Mouse (Mus musculus): Measurements from ENCODE around the gene Ednra. TPM values are rescaled to one million over a fixed set of nuclear protein-coding genes. Genes with fewer than 3 reads are reported as not detected.
A peak's percentile ranks its signal among the peaks of the same experiment; 100 is the strongest.

The Ednra gene
- polyA plus RNA-seq, 1 experiment from 2014 or later, result 8.6 TPM

- Histone ChIP-seq H3K27me3 (ENCODE audit: control insufficient read depth, insufficient read depth, low read length) (no peaks in the 10 kb centered on the region), H3K27ac (no peak overlapping the region), H3K9ac (no peak overlapping the region), H3K4me1 (replicated peaks; ENCODE audit: control insufficient read depth, insufficient read depth, low read length) (peaks cover 4% of the 10 kb centered on the region; the same call in 1 of the 2 replicates), H3K4me3 (replicated peaks; ENCODE audit: low read length) (no peak overlapping the region), H3K4me2 (replicated peaks) (no peak overlapping the region), H3K36me3 (replicated peaks; ENCODE audit: control insufficient read depth, insufficient read depth) (no peaks in the 10 kb centered on the region), H3K9me3 (ENCODE audit: control insufficient read depth, low read length) (no peaks in the 10 kb centered on the region)
- WGBS, result 83% methylated on average over 5 of the region's 5 CpGs
- no peak for DNase-seq (ENCODE audit: low spot score)
- no peak for ATAC-seq (ENCODE audit: low FRiP score)
Observed at GRCm38 (mm10) chr8:77725406-77725805, 1.1 kb upstream of the Ednra start.

- peak overlapping the region; percentile 64 for H3K27ac ChIP-seq
- peak overlapping the region; percentile 38 for H3K4me3 ChIP-seq (replicated peaks; ENCODE audit: low read length)
- no peaks in the 10 kb centered on the region for H3K36me3 ChIP-seq (replicated peaks; ENCODE audit: control insufficient read depth, insufficient read depth)
- H3K9ac ChIP-seq, result peak overlapping the region; percentile 41
- H3K4me2 ChIP-seq (replicated peaks), result peak overlapping the region; percentile 74
- no peaks in the 10 kb centered on the region for H3K9me3 ChIP-seq (ENCODE audit: control insufficient read depth, low read length)
- H3K27me3 ChIP-seq (ENCODE audit: control insufficient read depth, insufficient read depth, low read length), result no peaks in the 10 kb centered on the region
- no peak for DNase-seq (ENCODE audit: low spot score)
- 1% methylated on average over 16 of the region's 16 CpGs for WGBS
- H3K4me1 ChIP-seq (replicated peaks; ENCODE audit: control insufficient read depth, insufficient read depth, low read length), result peaks cover 4% of the 10 kb centered on the region; the same call in 1 of the 2 replicates
- peak; percentile 66 for ATAC-seq (ENCODE audit: low FRiP score)
Observed at GRCm38 (mm10) chr8:77723534-77724045, 674 bp downstream of the Ednra start.

DNA sequence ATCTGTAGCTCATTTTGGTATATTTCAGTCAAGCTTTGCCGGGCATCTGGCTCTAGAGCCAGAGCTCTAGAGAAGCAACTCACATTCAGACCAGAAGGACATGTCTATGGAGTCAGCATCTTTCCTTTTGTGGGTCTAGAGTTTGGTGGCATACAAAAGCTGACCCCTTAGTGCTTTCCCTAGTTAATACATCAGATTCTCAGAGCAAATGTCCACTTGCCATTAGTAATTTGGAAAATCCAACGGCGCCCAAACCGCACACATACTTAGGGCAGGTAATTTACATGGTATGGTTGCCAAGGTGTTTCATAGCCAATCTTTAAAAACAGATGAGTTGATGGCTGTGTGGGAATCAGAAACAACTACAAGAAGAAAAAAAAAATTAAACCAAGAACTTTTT lies 1.2 kb downstream of the Ednra start:
- H3K27ac ChIP-seq, result no peak overlapping the region; the same call in 1 of the 2 replicates
- ATAC-seq (ENCODE audit: low FRiP score) (no peak), DNase-seq (ENCODE audit: low spot score) (no peak)
- H3K27me3 ChIP-seq (ENCODE audit: control insufficient read depth, insufficient read depth, low read length), result no peaks in the 10 kb centered on the region
- peak overlapping the region; percentile 38; the same call in 1 of the 2 replicates for H3K4me3 ChIP-seq (replicated peaks; ENCODE audit: low read length)
- WGBS, result 91% methylated on average over 4 of the region's 4 CpGs
- no peaks in the 10 kb centered on the region for H3K36me3 ChIP-seq (replicated peaks; ENCODE audit: control insufficient read depth, insufficient read depth)
- peak overlapping the region; percentile 74 for H3K4me2 ChIP-seq (replicated peaks)
- H3K9ac ChIP-seq, result no peak overlapping the region; the same call in 1 of the 2 replicates
- H3K9me3 ChIP-seq (ENCODE audit: control insufficient read depth, low read length), result no peaks in the 10 kb centered on the region
- H3K4me1 ChIP-seq (replicated peaks; ENCODE audit: control insufficient read depth, insufficient read depth, low read length), result peaks cover 4% of the 10 kb centered on the region; the same call in 1 of the 2 replicates

- Histone ChIP-seq H3K36me3 (replicated peaks; ENCODE audit: control insufficient read depth, insufficient read depth) (no peaks in the 10 kb centered on the region), H3K4me3 (replicated peaks; ENCODE audit: low read length) (no peak overlapping the region), H3K4me1 (replicated peaks; ENCODE audit: control insufficient read depth, insufficient read depth, low read length) (peaks cover 4% of the 10 kb centered on the region; the same call in 1 of the 2 replicates), H3K27me3 (ENCODE audit: control insufficient read depth, insufficient read depth, low read length) (no peaks in the 10 kb centered on the region), H3K4me2 (replicated peaks) (no peak overlapping the region), H3K27ac (no peak overlapping the region), H3K9me3 (ENCODE audit: control insufficient read depth, low read length) (no peaks in the 10 kb centered on the region), H3K9ac (no peak overlapping the region)
- DNase-seq (ENCODE audit: low spot score) (no peak), ATAC-seq (ENCODE audit: low FRiP score) (no peak)
- WGBS, result 94% methylated on average over 2 of the region's 2 CpGs
Observed at GRCm38 (mm10) chr8:77718933-77719332, 5.3 kb downstream of the Ednra start.

DNA sequence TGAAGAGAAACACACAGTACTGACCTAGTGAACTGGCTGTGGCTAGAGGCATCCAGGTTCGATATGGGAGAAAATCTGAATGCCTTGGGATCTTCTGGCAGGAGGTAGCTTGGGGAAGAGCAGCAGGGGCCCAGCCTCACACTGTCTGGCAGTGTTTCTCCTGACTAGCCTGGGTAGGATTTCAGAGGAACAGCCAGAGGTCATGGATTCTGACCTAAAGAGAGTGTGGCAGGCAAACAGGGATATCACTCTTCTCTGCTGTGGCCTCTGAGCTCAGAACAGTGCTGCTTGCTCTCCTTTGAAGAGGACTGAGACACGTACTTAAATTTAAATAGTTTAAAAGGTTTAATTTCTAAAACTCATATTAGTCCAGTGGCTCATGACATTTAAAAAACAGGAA lies 7.2 kb downstream of the Ednra start:
- no peak overlapping the region for H3K9ac ChIP-seq
- no peaks in the 10 kb centered on the region for H3K9me3 ChIP-seq (ENCODE audit: control insufficient read depth, low read length)
- H3K27me3 ChIP-seq (ENCODE audit: control insufficient read depth, insufficient read depth, low read length), result no peaks in the 10 kb centered on the region
- DNase-seq (ENCODE audit: low spot score) (no peak), ATAC-seq (ENCODE audit: low FRiP score) (no peak)
- H3K27ac ChIP-seq, result no peak overlapping the region
- H3K4me1 ChIP-seq (replicated peaks; ENCODE audit: control insufficient read depth, insufficient read depth, low read length), result no peaks in the 10 kb centered on the region
- no peak overlapping the region for H3K4me2 ChIP-seq (replicated peaks)
- H3K4me3 ChIP-seq (replicated peaks; ENCODE audit: low read length), result no peak overlapping the region
- no peaks in the 10 kb centered on the region for H3K36me3 ChIP-seq (replicated peaks; ENCODE audit: control insufficient read depth, insufficient read depth)
- WGBS, result 61% methylated on average over 2 of the region's 2 CpGs

- WGBS, result 73% methylated on average over 7 of the region's 7 CpGs
- Histone ChIP-seq H3K4me3 (replicated peaks; ENCODE audit: low read length) (no peak overlapping the region), H3K9ac (no peak overlapping the region), H3K4me2 (replicated peaks) (no peak overlapping the region), H3K9me3 (ENCODE audit: control insufficient read depth, low read length) (no peaks in the 10 kb centered on the region), H3K27me3 (ENCODE audit: control insufficient read depth, insufficient read depth, low read length) (no peaks in the 10 kb centered on the region), H3K4me1 (replicated peaks; ENCODE audit: control insufficient read depth, insufficient read depth, low read length) (0 out of 2 replicates have a peak, but pooled peaks cover 4% of the 10 kb centered on the region), H3K27ac (no peak overlapping the region), H3K36me3 (replicated peaks; ENCODE audit: control insufficient read depth, insufficient read depth) (no peaks in the 10 kb centered on the region)
- no peak for ATAC-seq (ENCODE audit: low FRiP score)
- DNase-seq (ENCODE audit: low spot score), result no peak
Observed at GRCm38 (mm10) chr8:77714455-77714854, 9.8 kb downstream of the Ednra start.

- Histone ChIP-seq H3K4me1 (replicated peaks; ENCODE audit: control insufficient read depth, insufficient read depth, low read length) (0 out of 2 replicates have a peak, but pooled peaks cover 4% of the 10 kb centered on the region), H3K27ac (no peak overlapping the region), H3K36me3 (replicated peaks; ENCODE audit: control insufficient read depth, insufficient read depth) (no peaks in the 10 kb centered on the region), H3K4me2 (replicated peaks) (no peak overlapping the region), H3K9me3 (ENCODE audit: control insufficient read depth, low read length) (no peaks in the 10 kb centered on the region), H3K9ac (no peak overlapping the region), H3K4me3 (replicated peaks; ENCODE audit: low read length) (no peak overlapping the region), H3K27me3 (ENCODE audit: control insufficient read depth, insufficient read depth, low read length) (no peaks in the 10 kb centered on the region)
- no peak for DNase-seq (ENCODE audit: low spot score)
- no peak for ATAC-seq (ENCODE audit: low FRiP score)
- WGBS, result 86% methylated on average over 5 of the region's 5 CpGs
Observed at GRCm38 (mm10) chr8:77713688-77714087, 10.6 kb downstream of the Ednra start.

- no peaks in the 10 kb centered on the region for H3K4me1 ChIP-seq (replicated peaks; ENCODE audit: control insufficient read depth, insufficient read depth, low read length)
- no peak overlapping the region for H3K27ac ChIP-seq
- H3K4me3 ChIP-seq (replicated peaks; ENCODE audit: low read length), result no peak overlapping the region
- H3K4me2 ChIP-seq (replicated peaks), result no peak overlapping the region
- H3K9ac ChIP-seq, result no peak overlapping the region
- no peaks in the 10 kb centered on the region for H3K9me3 ChIP-seq (ENCODE audit: control insufficient read depth, low read length)
- no peaks in the 10 kb centered on the region for H3K27me3 ChIP-seq (ENCODE audit: control insufficient read depth, insufficient read depth, low read length)
- DNase-seq (ENCODE audit: low spot score) (no peak), ATAC-seq (ENCODE audit: low FRiP score) (no peak)
- no peaks in the 10 kb centered on the region for H3K36me3 ChIP-seq (replicated peaks; ENCODE audit: control insufficient read depth, insufficient read depth)
- 93% methylated on average over 4 of the region's 4 CpGs for WGBS
Observed at GRCm38 (mm10) chr8:77704768-77705167, 19.5 kb downstream of the Ednra start.

DNA sequence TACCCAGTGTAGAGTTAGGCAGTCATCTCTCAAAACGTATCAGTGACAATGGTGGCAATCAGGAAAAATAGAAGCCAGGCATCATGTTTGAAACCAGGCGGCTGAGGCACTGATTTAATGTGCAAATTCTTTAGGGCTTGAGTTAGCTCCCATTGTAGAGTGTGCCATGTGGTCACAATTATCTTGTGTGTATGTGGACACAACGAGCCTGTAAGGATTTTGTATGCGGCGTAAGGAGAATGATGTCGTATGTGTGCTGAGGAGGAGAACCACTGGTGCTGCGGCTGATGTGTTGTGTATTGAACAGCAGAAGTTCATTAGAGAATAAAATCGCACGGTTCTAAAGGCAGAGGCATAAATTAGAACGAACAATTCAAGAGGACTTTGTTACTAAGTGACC lies 26.2 kb downstream of the Ednra start:
- no peak overlapping the region for H3K27ac ChIP-seq
- H3K4me2 ChIP-seq (replicated peaks), result no peak overlapping the region
- H3K4me3 ChIP-seq (replicated peaks; ENCODE audit: low read length), result no peak overlapping the region
- H3K9me3 ChIP-seq (ENCODE audit: control insufficient read depth, low read length), result no peaks in the 10 kb centered on the region
- no peak for DNase-seq (ENCODE audit: low spot score)
- H3K4me1 ChIP-seq (replicated peaks; ENCODE audit: control insufficient read depth, insufficient read depth, low read length), result no peaks in the 10 kb centered on the region
- H3K27me3 ChIP-seq (ENCODE audit: control insufficient read depth, insufficient read depth, low read length), result no peaks in the 10 kb centered on the region
- H3K36me3 ChIP-seq (replicated peaks; ENCODE audit: control insufficient read depth, insufficient read depth), result no peaks in the 10 kb centered on the region
- ATAC-seq (ENCODE audit: low FRiP score), result no peak
- 77% methylated on average over 10 of the region's 10 CpGs for WGBS
- no peak overlapping the region for H3K9ac ChIP-seq

GRCm38 (mm10) chr8:77696182-77696581 lies 28.1 kb downstream of the Ednra start:
- ATAC-seq (ENCODE audit: low FRiP score), result no peak
- no peak for DNase-seq (ENCODE audit: low spot score)
- Histone ChIP-seq H3K36me3 (replicated peaks; ENCODE audit: control insufficient read depth, insufficient read depth) (no peaks in the 10 kb centered on the region), H3K27me3 (ENCODE audit: control insufficient read depth, insufficient read depth, low read length) (no peaks in the 10 kb centered on the region), H3K4me2 (replicated peaks) (no peak overlapping the region), H3K27ac (no peak overlapping the region), H3K9me3 (ENCODE audit: control insufficient read depth, low read length) (no peaks in the 10 kb centered on the region), H3K4me3 (replicated peaks; ENCODE audit: low read length) (no peak overlapping the region), H3K4me1 (replicated peaks; ENCODE audit: control insufficient read depth, insufficient read depth, low read length) (no peaks in the 10 kb centered on the region), H3K9ac (no peak overlapping the region)
- 90% methylated on average over 4 of the region's 4 CpGs for WGBS
